Mouse (Mus musculus) CH12.LX (cell line): ENCODE results near the gene Apeh. TPM values are rescaled to one million over a fixed set of nuclear protein-coding genes. Genes with fewer than 3 reads are reported as not detected.
A peak's percentile ranks its signal among the peaks of the same experiment; 100 is the strongest.

ENCODE experiments used
- DNase-seq: peaks from one replicate; pipeline ENCODE4 v3.0.0-alpha.2; 2013; ENCODE audit errors: extremely low read depth
- H3K27ac ChIP-seq: 2 replicates; pipeline ENCODE4 v1.5.1; 2012; ENCODE audit warnings: low read depth, mild to moderate bottlenecking, control low read depth, moderate library complexity; ENCODE audit not compliant: insufficient read depth
- H3K27me3 ChIP-seq: replicated peaks from 2 replicates; pipeline ENCODE3; 2012; ENCODE audit warnings: inconsistent platforms
- H3K36me3 ChIP-seq, 2 experiments: replicated peaks in 1 of 2; 2 replicates each; pipeline versions ENCODE3 to v1.6.1; 2012; ENCODE audit warnings: inconsistent platforms in 1 of 2, low read length in 1 of 2, mild to moderate bottlenecking in 1 of 2, mixed read lengths in 1 of 2, moderate library complexity in 1 of 2; ENCODE audit not compliant: control insufficient read depth in 1 of 2, insufficient read depth in 1 of 2
- H3K4me1 ChIP-seq, 2 experiments: 2 replicates each; pipeline ENCODE4 v1.6.1; 2012; ENCODE audit warnings: inconsistent platforms in 1 of 2, moderate library complexity in 1 of 2; ENCODE audit not compliant: insufficient read depth in 2 of 2, control insufficient read depth in 1 of 2
- H3K4me2 ChIP-seq: 2 replicates; pipeline ENCODE4 v1.6.1; 2012; ENCODE audit warnings: low read depth, mild to moderate bottlenecking, control low read depth; ENCODE audit not compliant: poor library complexity, insufficient read depth, severe bottlenecking
- H3K4me3 ChIP-seq, 3 experiments: fragments of 150-350 bp in 1 of 3; sonication (generic) in 1 of 3; replicated peaks in 1 of 3; 2 replicates each; pipeline versions ENCODE3 to v1.5.1; 2011 to 2012; ENCODE audit warnings: low read depth in 2 of 3, low read length in 2 of 3, mild to moderate bottlenecking in 2 of 3, moderate library complexity in 2 of 3, control low read depth in 1 of 3, improper control_type of control experiment in 1 of 3, inconsistent platforms in 1 of 3, mixed read lengths in 1 of 3; ENCODE audit not compliant: poor library complexity in 1 of 3
- H3K79me2 ChIP-seq: replicated peaks from 2 replicates; pipeline ENCODE4 v1.6.1; 2012; ENCODE audit warnings: mild to moderate bottlenecking, moderate library complexity; ENCODE audit not compliant: control insufficient read depth, poor library complexity, insufficient read depth, severe bottlenecking; ENCODE audit errors: extremely low read depth
- H3K9ac ChIP-seq: 2 replicates; pipeline ENCODE4 v1.6.1; 2012; ENCODE audit warnings: low read depth, mild to moderate bottlenecking, control low read depth, moderate library complexity; ENCODE audit not compliant: insufficient read depth
- H3K9me3 ChIP-seq: replicated peaks from 2 replicates; pipeline ENCODE3; 2012; ENCODE audit warnings: low read length, inconsistent platforms, mixed read lengths
- BHLHE40 ChIP-seq: IDR thresholded peaks from 2 replicates; pipeline ENCODE4 v1.6.1; 2011; ENCODE audit warnings: mild to moderate bottlenecking, low read depth, low read length, improper control_type of control experiment
- CHD2 ChIP-seq: IDR thresholded peaks from 2 replicates; pipeline ENCODE4 v1.6.1; 2011; ENCODE audit warnings: low read length, improper control_type of control experiment
- CTCF ChIP-seq, 2 experiments: IDR thresholded peaks in 1 of 2; conservative IDR thresholded peaks in 1 of 2; 2 replicates each; pipeline ENCODE4 v1.5.1; 2011 to 2012; ENCODE audit warnings: low read depth in 2 of 2, low read length in 2 of 2, improper control_type of control experiment in 1 of 2, inconsistent platforms in 1 of 2, mild to moderate bottlenecking in 1 of 2, moderate library complexity in 1 of 2
- E2F4 ChIP-seq: IDR thresholded peaks from 2 replicates; pipeline ENCODE4 v1.6.1; 2011; ENCODE audit warnings: low read depth, low read length, improper control_type of control experiment; ENCODE audit not compliant: insufficient replicate concordance
- ETS1 ChIP-seq: conservative IDR thresholded peaks from 2 replicates; pipeline ENCODE4 v1.6.1; 2012; ENCODE audit warnings: low read depth, mild to moderate bottlenecking, inconsistent platforms, low read length, improper control_type of control experiment, moderate library complexity
- IRF4 ChIP-seq: IDR thresholded peaks from 2 replicates; pipeline ENCODE4 v1.6.1; 2014; ENCODE audit warnings: low read depth, mild to moderate bottlenecking, inconsistent platforms, low read length, improper control_type of control experiment
- KAT2A ChIP-seq: IDR thresholded peaks from 2 replicates; pipeline ENCODE4 v1.6.1; 2012; ENCODE audit warnings: low read length, improper control_type of control experiment, inconsistent platforms; ENCODE audit not compliant: insufficient replicate concordance
- MAX ChIP-seq: IDR thresholded peaks from 2 replicates; pipeline ENCODE4 v1.6.1; 2011; ENCODE audit warnings: low read length, improper control_type of control experiment
- MXI1 ChIP-seq: IDR thresholded peaks from 2 replicates; pipeline ENCODE4 v1.6.1; 2011; ENCODE audit warnings: mild to moderate bottlenecking, low read depth, low read length, improper control_type of control experiment
- MYC ChIP-seq: IDR thresholded peaks from 2 replicates; pipeline ENCODE4 v1.6.1; 2011; ENCODE audit warnings: low read depth, mild to moderate bottlenecking, improper control_type of control experiment, low read length
- NELFE ChIP-seq: IDR thresholded peaks from 2 replicates; pipeline ENCODE4 v1.6.1; 2011; ENCODE audit warnings: low read depth, low read length, improper control_type of control experiment
- NRF1 ChIP-seq: IDR thresholded peaks from 2 replicates; pipeline ENCODE4 v1.6.1; 2014; ENCODE audit warnings: low read depth, mild to moderate bottlenecking, inconsistent platforms, low read length, improper control_type of control experiment, moderate library complexity
- POLR2A ChIP-seq: IDR thresholded peaks from 2 replicates; pipeline ENCODE4 v1.6.1; 2011; ENCODE audit warnings: low read depth, mild to moderate bottlenecking, improper control_type of control experiment, low read length
- POLR2AphosphoS2 ChIP-seq: IDR thresholded peaks from 2 replicates; pipeline ENCODE4 v1.6.1; 2011; ENCODE audit warnings: low read depth, low read length, improper control_type of control experiment
- RAD21 ChIP-seq: IDR thresholded peaks from 2 replicates; pipeline ENCODE4 v1.6.1; 2011; ENCODE audit warnings: low read depth, mild to moderate bottlenecking, low read length, improper control_type of control experiment, moderate library complexity
- SMC3 ChIP-seq: IDR thresholded peaks from 2 replicates; pipeline ENCODE4 v1.6.1; 2011; ENCODE audit warnings: low read depth, low read length, improper control_type of control experiment
- USF1 ChIP-seq: IDR thresholded peaks from 2 replicates; pipeline ENCODE4 v1.6.1; 2014; ENCODE audit warnings: low read depth, mild to moderate bottlenecking, inconsistent platforms, low read length, improper control_type of control experiment
- USF2 ChIP-seq: conservative IDR thresholded peaks from 2 replicates; pipeline ENCODE4 v1.6.1; 2011; ENCODE audit warnings: low read depth, low read length, improper control_type of control experiment
- ZC3H11A ChIP-seq: IDR thresholded peaks from 2 replicates; pipeline ENCODE4 v1.6.1; 2012; ENCODE audit warnings: low read depth, mild to moderate bottlenecking, inconsistent platforms, low read length, improper control_type of control experiment
- ZMIZ1 ChIP-seq: IDR thresholded peaks from 2 replicates; pipeline ENCODE4 v1.6.1; 2012; ENCODE audit warnings: low read depth, mild to moderate bottlenecking, inconsistent platforms, low read length, improper control_type of control experiment
- dilution Hi-C: fragments of 300-500 bp; cut with MboI; formaldehyde crosslinking; loops from 2 replicates; pipeline ENCODE4 v1.14.3; 2020; ENCODE audit warnings: low sequenced_read_pairs; ENCODE audit not compliant: extremely low pct_unique_long_range_greater_than_20kb, extremely low pct_ligation_motif_present
- in situ Hi-C: fragments of 300-500 bp; cut with MboI; formaldehyde crosslinking; loops from 3 replicates; pipeline ENCODE4 v1.14.3; 2019; ENCODE audit warnings: low sequenced_read_pairs, low pct_ligation_motif_present, low pct_unique_long_range_greater_than_20kb, mixed read lengths
- polyA plus RNA-seq: library from polyadenylated mRNA; unstranded; fragments of >175 nt; gene quantifications from 2 replicates; pipeline ENCODE4 v1.2.1, GENCODE M21; 2012; ENCODE audit warnings: low read depth; ENCODE audit not compliant: insufficient read length
- total RNA-seq, 2 experiments: library from RNA; depleted of rRNA; stranded (reverse); fragments of 300-350 nt in 1 of 2; fragments of >200 nt in 1 of 2; gene quantifications; 2 replicates each; pipeline ENCODE4 v1.2.3; 2012 to 2014

The Apeh gene
- total and polyA plus RNA-seq, 3 experiments: 36.2 to 69.5 (median 53.2) TPM

DNA sequence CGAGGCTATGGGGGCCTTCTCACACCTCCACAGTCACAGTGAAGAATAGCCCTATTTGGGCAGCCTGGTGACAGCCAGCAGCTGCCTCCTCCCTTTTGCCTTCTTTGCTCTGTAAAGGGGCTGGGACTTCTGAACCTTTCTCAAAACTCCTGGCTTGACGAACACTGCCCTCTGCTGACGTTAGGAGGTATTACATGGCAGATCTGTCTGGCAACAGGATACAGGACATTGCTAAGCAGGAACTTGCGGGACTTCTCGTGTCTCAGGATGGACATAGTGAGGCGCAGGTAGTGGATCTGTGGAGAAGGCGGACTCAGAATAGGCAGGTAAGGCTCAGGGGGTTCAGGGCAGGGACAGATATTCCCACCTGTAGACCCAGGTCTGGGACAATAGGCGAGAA lies 26.5 kb downstream of the Apeh start:
- peaks cover 90 to 98% of the 10 kb centered on the region in 2 experiments for H3K36me3 ChIP-seq
- no peaks in the 10 kb centered on the region for H3K79me2 ChIP-seq
- H3K27me3 ChIP-seq: no peaks in the 10 kb centered on the region
- dilution Hi-C loops: no loop called here
- no peaks in the 10 kb centered on the region for H3K4me1 ChIP-seq
- H3K9ac ChIP-seq: no peak overlapping the region
- H3K9me3 ChIP-seq: no peaks in the 10 kb centered on the region
- H3K4me3 ChIP-seq: no peak overlapping the region
- H3K27ac ChIP-seq: no peak overlapping the region
- peak; percentile 86 for DNase-seq
- no peak for TF ChIP-seq USF2
- TF ChIP-seq CHD2: no peak
- TF ChIP-seq POLR2AphosphoS2: no peak
- TF ChIP-seq RAD21: peak; percentile 77
- TF ChIP-seq SMC3: peak; percentile 65
- TF ChIP-seq CTCF (conservative IDR thresholded peaks at IDR 0.05 in 1 of 2, IDR thresholded peaks at IDR 0.05 in 1 of 2; ENCODE audit: low read depth in 2 of 2, low read length in 2 of 2): peak; percentile 88 to 99
- 0 out of 2 replicates have a peak, but pooled peaks have one; percentile 18 for TF ChIP-seq NELFE
- H3K4me2 ChIP-seq: no peak overlapping the region
- in situ Hi-C loops: loop anchor here (5.0 kb wide), 1 partner anchor 156 kb away; no protein-coding TSS in a partner anchor

DNA sequence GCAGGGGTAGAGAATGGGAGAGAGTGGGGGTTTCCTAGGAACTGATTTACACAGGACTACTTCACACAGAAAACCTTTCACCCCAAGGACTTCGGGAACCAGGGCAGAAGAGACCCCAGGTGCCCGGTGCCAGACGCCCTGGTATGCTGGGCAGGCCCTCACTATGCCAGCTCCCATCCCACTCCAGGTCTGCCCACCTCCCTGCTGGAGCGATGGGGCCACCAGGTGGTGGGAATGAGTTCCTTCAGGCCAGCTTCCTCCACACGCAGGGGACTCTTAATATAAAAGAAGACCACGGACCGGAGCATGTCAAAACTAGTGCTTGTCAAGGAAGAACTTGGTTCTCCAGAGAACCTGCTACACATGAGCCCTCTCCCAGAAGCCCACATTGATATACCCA lies 27.2 kb downstream of the Apeh start:
- no peaks in the 10 kb centered on the region for H3K4me1 ChIP-seq
- DNase-seq: no peak
- no peaks in the 10 kb centered on the region for H3K79me2 ChIP-seq
- no peaks in the 10 kb centered on the region for H3K27me3 ChIP-seq
- dilution Hi-C loops: no loop called here
- no peak for TF ChIP-seq ZC3H11A
- no peak for TF ChIP-seq MAX
- TF ChIP-seq E2F4: no peak
- TF ChIP-seq, all 38 proteins: peak for 0
- Histone ChIP-seq H3K36me3 (peaks cover 91 to 98% of the 10 kb centered on the region in 2 experiments), H3K4me3 (no peak overlapping the region), H3K4me2 (no peak overlapping the region), H3K9ac (no peak overlapping the region), H3K9me3 (no peaks in the 10 kb centered on the region), H3K27ac (no peak overlapping the region)
- in situ Hi-C loops: loop anchor here (5.0 kb wide), 1 partner anchor 155 kb away; no protein-coding TSS in a partner anchor

DNA sequence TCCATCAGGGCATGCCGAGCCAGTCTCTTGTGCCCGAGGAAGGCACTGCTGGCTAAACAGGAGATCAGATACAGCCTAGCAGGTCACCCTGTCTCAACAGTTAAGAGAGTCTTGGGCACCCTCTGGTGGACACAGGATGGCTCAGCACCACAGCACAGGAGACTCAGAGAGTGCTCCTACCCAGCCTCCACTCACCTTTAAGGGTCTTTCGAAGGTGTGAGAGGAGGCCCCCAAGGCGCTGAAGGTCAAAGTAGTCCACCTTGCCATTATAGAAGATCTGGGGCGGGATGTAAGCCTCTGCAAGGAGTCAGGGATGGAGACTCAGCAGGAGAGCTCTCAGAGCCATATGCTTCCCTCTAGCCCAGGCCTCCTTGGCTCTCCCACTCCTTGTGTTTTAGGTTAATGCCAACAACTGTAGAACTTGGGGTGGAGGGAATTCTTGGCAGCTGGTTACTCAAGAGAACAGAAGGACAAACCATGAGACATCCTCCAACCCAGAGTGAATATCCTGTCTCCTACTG lies 28.9 kb downstream of the Apeh start:
- Histone ChIP-seq H3K9ac (no peak overlapping the region), H3K4me3 (no peak overlapping the region), H3K79me2 (no peaks in the 10 kb centered on the region), H3K4me1 (no peaks in the 10 kb centered on the region), H3K9me3 (no peaks in the 10 kb centered on the region), H3K36me3 (peaks cover 90 to 99% of the 10 kb centered on the region in 2 experiments), H3K27ac (no peak overlapping the region), H3K4me2 (no peak overlapping the region), H3K27me3 (no peaks in the 10 kb centered on the region)
- in situ Hi-C loops: loop anchor here (5.0 kb wide), 1 partner anchor 153 kb away; no protein-coding TSS in a partner anchor
- peak; percentile 64 for DNase-seq
- dilution Hi-C loops: no loop called here
- TF ChIP-seq USF2 (no peak), MXI1 (no peak), ZMIZ1 (no peak), NELFE (no peak), IRF4 (0 out of 2 replicates have a peak, but pooled peaks have one; percentile 19), BHLHE40 (no peak), CTCF (conservative IDR thresholded peaks at IDR 0.05 in 1 of 2, IDR thresholded peaks at IDR 0.05 in 1 of 2; ENCODE audit: low read depth in 2 of 2, low read length in 2 of 2) (peak; percentile 43 to 77; a peak in 3 of 4 replicates), CHD2 (no peak), ETS1 (no peak), USF1 (no peak), POLR2A (no peak), SMC3 (peak; percentile 69), NRF1 (no peak), KAT2A (no peak), RAD21 (peak; percentile 62), MYC (no peak)
